Mouse (Mus musculus) hindbrain, embryonic 13.5 days (tissue): ENCODE measurements around the gene Syt7. TPM values are rescaled to one million over a fixed set of nuclear protein-coding genes. Genes with fewer than 3 reads are reported as not detected.

Experiments used
- ATAC-seq: fragments of 200-750 bp; cut with Nextera tagmentation; 2 replicates; pipeline ENCODE4 v1.8.0; 2017; ENCODE audit warnings: moderate TSS enrichment; ENCODE audit not compliant: low FRiP score
- H3K27ac ChIP-seq: fragments of 300-500 bp; sonication (generic); 2 replicates; pipeline ENCODE4 v1.5.1; 2015; ENCODE audit warnings: inconsistent platforms, mild to moderate bottlenecking, moderate library complexity
- H3K27me3 ChIP-seq: fragments of 300-500 bp; sonication (generic); 2 replicates; pipeline ENCODE4 v1.6.1; 2015; ENCODE audit warnings: mild to moderate bottlenecking, inconsistent platforms
- H3K36me3 ChIP-seq: fragments of 300-500 bp; sonication (generic); 2 replicates; pipeline ENCODE4 v1.6.1; 2015; ENCODE audit warnings: mild to moderate bottlenecking, inconsistent platforms
- H3K4me1 ChIP-seq: fragments of 300-500 bp; sonication (generic); replicated peaks from 2 replicates; pipeline ENCODE4 v1.6.1; 2015; ENCODE audit warnings: inconsistent platforms
- H3K4me2 ChIP-seq: fragments of 300-500 bp; sonication (generic); 2 replicates; pipeline ENCODE4 v1.6.1; 2015; ENCODE audit warnings: inconsistent platforms, mild to moderate bottlenecking, moderate library complexity
- H3K4me3 ChIP-seq: fragments of 300-500 bp; sonication (generic); 2 replicates; pipeline ENCODE4 v1.5.1; 2015; ENCODE audit warnings: mild to moderate bottlenecking, inconsistent platforms
- H3K9ac ChIP-seq: fragments of 300-500 bp; sonication (generic); 2 replicates; pipeline ENCODE4 v1.6.1; 2015; ENCODE audit warnings: mild to moderate bottlenecking, inconsistent platforms
- H3K9me3 ChIP-seq: fragments of 300-500 bp; sonication (generic); 2 replicates; pipeline ENCODE4 v1.6.1; 2016; ENCODE audit warnings: inconsistent platforms
- WGBS: fragments of 180-500 bp; shearing (Covaris S2); methylation state at CpG from one replicate; pipeline ENCODE4 v1.1.7; 2015; 5-methylcytosine and 5-hydroxymethylcytosine counted together
- polyA plus RNA-seq: library from polyadenylated mRNA; unstranded; fragments of >200 nt; fragmentation: Nextera tagmentation; extraction: Ambion mirVana; gene quantifications from 2 replicates; pipeline ENCODE4 v1.2.1, GENCODE M21; 2015

Syt7 gene
- polyA plus RNA-seq, 1 experiment from 2014 or later, result 8.4 TPM

GRCm38 (mm10) chr19:10473779-10474178 is 84.9 kb downstream of the Syt7 start:
- ATAC-seq, result no peak
- H3K27me3 ChIP-seq, result peaks cover 12% of the 10 kb centered on the region; the same call in 1 of the 2 replicates
- no peaks in the 10 kb centered on the region for H3K36me3 ChIP-seq
- H3K27ac ChIP-seq, result no peak overlapping the region
- H3K4me3 ChIP-seq, result no peak overlapping the region
- no peak overlapping the region for H3K4me2 ChIP-seq
- H3K4me1 ChIP-seq, result 0 out of 2 replicates have a peak, but pooled peaks cover 5% of the 10 kb centered on the region
- 22% methylated on average over 6 of the region's 6 CpGs for WGBS
- no peaks in the 10 kb centered on the region for H3K9me3 ChIP-seq
- H3K9ac ChIP-seq, result no peak overlapping the region

- Histone ChIP-seq H3K27me3 (peaks cover 15% of the 10 kb centered on the region; the same call in 1 of the 2 replicates), H3K36me3 (no peaks in the 10 kb centered on the region), H3K27ac (no peak overlapping the region), H3K4me3 (no peak overlapping the region), H3K4me1 (peaks cover 10% of the 10 kb centered on the region), H3K9me3 (no peaks in the 10 kb centered on the region), H3K9ac (no peak overlapping the region), H3K4me2 (no peak overlapping the region)
- whole genome bisulfite sequencing, result 78% methylated on average over 4 of the region's 4 CpGs
- no peak for ATAC-seq
These were observed 90.7 kb downstream of the Syt7 start for GRCm38 (mm10) chr19:10479541-10479940.

DNA sequence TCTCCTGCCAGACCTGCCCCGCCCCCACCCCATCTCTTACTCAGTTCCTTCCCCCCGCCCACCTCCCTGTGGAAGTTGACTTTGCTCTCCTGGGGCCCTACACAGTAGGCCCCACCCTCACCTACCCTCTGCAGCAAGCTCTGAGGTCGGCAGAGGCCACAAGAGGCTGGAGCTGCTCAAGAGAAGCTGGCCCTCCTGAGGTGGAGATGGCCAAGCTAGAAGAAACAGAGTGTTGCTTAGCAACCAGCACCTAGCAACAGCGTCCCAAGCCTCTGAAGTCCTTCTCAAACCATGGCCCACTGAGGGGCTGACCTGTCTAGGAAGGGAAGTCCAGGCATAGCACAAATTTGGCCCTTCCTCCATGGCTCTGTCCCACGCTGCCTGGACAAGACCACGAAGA is 93.8 kb downstream of the Syt7 start, which contains the start of gene Ppp1r32:
Ppp1r32 (minus strand) TSS at position 226 of the 400 bp plus-strand sequence.
- H3K4me1 ChIP-seq, result peaks cover 10% of the 10 kb centered on the region
- H3K27ac ChIP-seq, result no peak within 1 kb of the TSS
- no peak within 1 kb of the TSS for H3K4me2 ChIP-seq
- H3K9ac ChIP-seq, result no peak within 1 kb of the TSS
- WGBS, result 22% methylated on average over 6 of the region's 6 CpGs
- H3K9me3 ChIP-seq, result no peaks in the 10 kb centered on the region
- no peaks in the 10 kb centered on the region for H3K36me3 ChIP-seq
- peaks cover 16% of the 10 kb centered on the region for H3K27me3 ChIP-seq
- no peak within 1 kb of the TSS for H3K4me3 ChIP-seq
- ATAC-seq, result no peak

- Histone ChIP-seq H3K4me1 (peaks cover 10% of the 10 kb centered on the region), H3K36me3 (no peaks in the 10 kb centered on the region), H3K9ac (no peak overlapping the region), H3K27me3 (peaks cover 14% of the 10 kb centered on the region; the same call in 1 of the 2 replicates), H3K4me2 (no peak overlapping the region), H3K27ac (no peak overlapping the region), H3K9me3 (no peaks in the 10 kb centered on the region), H3K4me3 (no peak overlapping the region)
- 24% methylated on average over 9 of the region's 9 CpGs for WGBS
- ATAC-seq, result peak; percentile 85
These were observed 97.4 kb downstream of the Syt7 start for GRCm38 (mm10) chr19:10486264-10486738.

GRCm38 (mm10) chr19:10495670-10496069 is 106.8 kb downstream of the Syt7 start:
- Histone ChIP-seq H3K9me3 (no peaks in the 10 kb centered on the region), H3K4me2 (no peak overlapping the region), H3K4me1 (peaks cover 20% of the 10 kb centered on the region), H3K9ac (no peak overlapping the region), H3K36me3 (peaks cover 18% of the 10 kb centered on the region), H3K4me3 (no peak overlapping the region), H3K27ac (peak overlapping the region; percentile 35; the same call in 1 of the 2 replicates), H3K27me3 (no peaks in the 10 kb centered on the region)
- WGBS, result 87% methylated on average over 1 of the region's 1 CpGs
- ATAC-seq, result no peak

DNA sequence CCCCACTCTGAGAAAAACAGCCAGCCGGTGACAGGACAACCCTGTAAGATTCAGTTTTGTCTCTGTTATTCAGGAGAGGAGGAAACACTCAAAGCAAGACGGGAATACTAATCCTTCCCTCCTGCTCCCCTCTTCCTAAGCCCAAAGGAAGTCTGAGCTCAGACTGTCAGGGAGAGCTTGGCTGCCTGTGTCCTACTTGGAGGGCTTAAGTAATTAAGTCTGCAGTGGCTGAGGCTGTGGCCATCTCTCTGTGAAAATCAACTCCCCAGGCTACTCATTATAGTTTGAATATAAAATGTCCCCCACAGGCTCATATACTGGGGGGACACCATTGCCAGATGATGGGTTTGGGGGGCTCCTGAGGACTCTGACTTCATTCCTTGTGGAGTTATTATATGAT is 108.1 kb downstream of the Syt7 start:
- H3K27me3 ChIP-seq, result no peaks in the 10 kb centered on the region
- WGBS, result 71% methylated on average over 2 of the region's 2 CpGs
- H3K9me3 ChIP-seq, result no peaks in the 10 kb centered on the region
- peak overlapping the region; percentile 70 for H3K27ac ChIP-seq
- H3K4me1 ChIP-seq, result peaks cover 20% of the 10 kb centered on the region
- H3K4me2 ChIP-seq, result no peak overlapping the region
- H3K4me3 ChIP-seq, result no peak overlapping the region
- ATAC-seq, result no peak
- H3K36me3 ChIP-seq, result peaks cover 31% of the 10 kb centered on the region
- H3K9ac ChIP-seq, result 0 out of 2 replicates have a peak overlapping the region, but pooled peaks have one; percentile 24

- 57% methylated on average over 8 of the region's 8 CpGs for WGBS
- H3K27ac ChIP-seq, result peak overlapping the region; percentile 30; the same call in 1 of the 2 replicates
- H3K4me3 ChIP-seq, result no peak overlapping the region
- peaks cover 33% of the 10 kb centered on the region for H3K36me3 ChIP-seq
- H3K27me3 ChIP-seq, result no peaks in the 10 kb centered on the region
- H3K4me2 ChIP-seq, result no peak overlapping the region
- no peak for ATAC-seq
- peaks cover 20% of the 10 kb centered on the region for H3K4me1 ChIP-seq
- H3K9ac ChIP-seq, result no peak overlapping the region
- no peaks in the 10 kb centered on the region for H3K9me3 ChIP-seq
These were observed 108.7 kb downstream of the Syt7 start for GRCm38 (mm10) chr19:10497512-10498160.

DNA sequence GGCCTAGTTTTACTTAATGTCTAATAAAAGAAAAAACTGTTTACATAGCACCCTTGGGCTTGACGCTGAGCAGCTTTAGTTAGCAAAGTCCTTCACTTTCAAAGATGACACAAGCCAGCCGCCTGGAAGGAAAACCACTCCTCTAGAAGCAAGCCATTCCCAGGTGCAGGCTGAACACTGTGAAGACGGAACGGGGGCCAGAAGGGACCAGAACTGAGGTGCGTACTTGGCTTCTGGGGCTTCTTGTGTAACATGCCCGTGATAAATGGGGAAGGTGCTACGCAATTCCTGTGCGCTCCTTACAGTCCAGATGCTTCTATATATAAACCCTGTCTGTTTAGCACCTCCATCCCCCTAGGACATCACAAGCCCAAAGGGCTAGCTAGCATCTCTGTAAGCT is 111.7 kb downstream of the Syt7 start:
- no peak for ATAC-seq
- H3K4me3 ChIP-seq, result no peak overlapping the region
- H3K4me2 ChIP-seq, result no peak overlapping the region
- peaks cover 50% of the 10 kb centered on the region for H3K36me3 ChIP-seq
- H3K27me3 ChIP-seq, result no peaks in the 10 kb centered on the region
- H3K27ac ChIP-seq, result no peak overlapping the region
- WGBS, result 95% methylated on average over 8 of the region's 8 CpGs
- peaks cover 20% of the 10 kb centered on the region for H3K4me1 ChIP-seq
- no peak overlapping the region for H3K9ac ChIP-seq
- H3K9me3 ChIP-seq, result no peaks in the 10 kb centered on the region

DNA sequence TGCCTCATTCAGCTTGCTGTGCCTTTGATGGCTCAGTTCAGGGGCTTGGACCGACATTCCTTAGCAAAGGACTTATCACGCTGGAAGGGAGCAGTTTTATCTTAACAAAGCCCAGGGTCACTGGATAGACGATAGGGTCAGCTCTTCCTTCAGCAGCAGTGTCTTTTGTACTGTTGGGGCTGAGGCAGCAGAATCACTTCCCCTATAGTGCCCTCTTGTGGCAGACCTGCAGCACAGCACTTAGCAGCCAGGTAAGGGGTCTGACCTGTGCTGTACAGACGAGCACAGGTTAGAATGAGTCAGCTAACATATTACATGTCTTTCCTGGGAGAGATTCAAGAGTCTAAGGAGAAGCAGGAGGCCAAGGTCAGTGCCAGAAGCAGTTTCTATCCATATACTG is 113.7 kb downstream of the Syt7 start:
- Histone ChIP-seq H3K27me3 (no peaks in the 10 kb centered on the region), H3K9ac (no peak overlapping the region), H3K4me3 (no peak overlapping the region), H3K27ac (no peak overlapping the region), H3K36me3 (peaks cover 64% of the 10 kb centered on the region), H3K9me3 (no peaks in the 10 kb centered on the region), H3K4me1 (peaks cover 6% of the 10 kb centered on the region; the same call in 1 of the 2 replicates), H3K4me2 (no peak overlapping the region)
- 3% methylated on average over 4 of the region's 4 CpGs for WGBS
- peak; percentile 76; the same call in 1 of the 2 replicates for ATAC-seq

Other genes starting within 250 kb of the Syt7 start
- 157 and 159 TPM in 2 replicates for gene Fads1, start 206.2 kb upstream of the Syt7 start, polyA plus RNA-seq
- 386 and 403 TPM in 2 replicates for gene Tmem258, start 185.1 kb upstream of the Syt7 start, polyA plus RNA-seq
- gene Fen1, start 184.9 kb upstream of the Syt7 start, polyA plus RNA-seq, result 34.4 and 34.9 TPM in 2 replicates
- gene Myrf, start 148.3 kb upstream of the Syt7 start, polyA plus RNA-seq, result 0.44 and 0.50 TPM in 2 replicates
- gene Dagla, start 84.2 kb upstream of the Syt7 start, polyA plus RNA-seq, result 6.1 and 6.3 TPM in 2 replicates
- 0.53 and 1.1 TPM in 2 replicates for gene Lrrc10b, start 68.4 kb downstream of the Syt7 start, polyA plus RNA-seq
- 1.1 and 3.0 TPM in 2 replicates for gene Ppp1r32, start 93.8 kb downstream of the Syt7 start, polyA plus RNA-seq
- 49.0 and 52.8 TPM in 2 replicates for gene Cpsf7, start 136.2 kb downstream of the Syt7 start, polyA plus RNA-seq
- 67.6 and 69.1 TPM in 2 replicates for gene Sdhaf2, start 137.1 kb downstream of the Syt7 start, polyA plus RNA-seq
- gene Tmem216, start 167.1 kb downstream of the Syt7 start, polyA plus RNA-seq, result 50.5 and 55.3 TPM in 2 replicates
- gene Cyb561a3, start 188.1 kb downstream of the Syt7 start, polyA plus RNA-seq, result 16.2 and 17.2 TPM in 2 replicates
- 42.3 and 43.2 TPM in 2 replicates for gene Tmem138, start 188.3 kb downstream of the Syt7 start, polyA plus RNA-seq
- gene Ddb1, start 216.2 kb downstream of the Syt7 start, polyA plus RNA-seq, result 242 and 263 TPM in 2 replicates
- gene Tkfc, start 216.6 kb downstream of the Syt7 start, polyA plus RNA-seq, result 24.8 and 25.4 TPM in 2 replicates
- gene Vwce, start 245.1 kb downstream of the Syt7 start, polyA plus RNA-seq, result 0.53 and 0.82 TPM in 2 replicates